Mouse (Mus musculus): ENCODE measurements around the gene Dusp7. TPM values are rescaled to one million over a fixed set of nuclear protein-coding genes. Genes with fewer than 3 reads are reported as not detected.
A peak's percentile ranks its signal among the peaks of the same experiment; 100 is the strongest.

Gene Dusp7
- polyA plus RNA-seq, 3 experiments from 2014 or later, result 20.2 to 22.2 (median 21.4) TPM

DNA sequence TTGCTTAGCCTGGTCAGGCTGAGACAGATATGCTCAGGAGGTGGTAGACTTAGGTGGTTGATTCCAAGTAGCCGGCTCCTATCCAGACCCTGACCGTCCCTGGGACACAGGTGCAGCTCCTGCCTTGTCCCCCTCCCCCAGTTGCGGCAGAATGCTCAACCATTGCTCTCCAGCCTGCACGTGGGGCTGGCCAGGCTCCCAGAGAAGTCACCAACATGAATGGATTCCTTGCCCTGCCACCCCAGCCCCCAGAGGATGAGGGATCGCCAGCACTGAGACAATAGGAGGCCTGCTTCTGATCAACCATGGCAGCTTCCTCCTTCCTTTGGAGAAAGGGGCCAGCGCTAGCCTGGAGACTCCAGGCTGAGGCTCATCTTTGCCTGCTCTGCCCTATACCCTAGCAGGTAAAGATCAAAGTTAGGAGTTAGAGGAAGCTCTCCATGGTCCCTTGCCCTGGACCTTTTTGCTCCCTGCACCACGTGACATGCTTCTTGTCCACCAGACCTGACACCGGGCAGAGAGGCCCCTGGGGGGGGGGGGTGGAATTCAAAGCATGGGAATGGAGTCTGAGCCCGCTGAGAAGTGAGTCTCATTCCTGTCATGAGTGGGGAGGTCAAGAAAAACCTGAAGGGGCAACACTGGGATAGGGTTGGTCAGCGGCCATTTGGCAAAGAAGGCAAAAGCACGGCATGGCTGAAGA, 24.5 kb downstream of the Dusp7 start:
- ATAC-seq, result no peak

GRCm38 (mm10) chr9:106393548-106393947, 25.1 kb downstream of the Dusp7 start:
- ATAC-seq, result no peak

- ATAC-seq, result peak; percentile 61
These were observed 26.5 kb downstream of the Dusp7 start for GRCm38 (mm10) chr9:106394649-106395602.

DNA sequence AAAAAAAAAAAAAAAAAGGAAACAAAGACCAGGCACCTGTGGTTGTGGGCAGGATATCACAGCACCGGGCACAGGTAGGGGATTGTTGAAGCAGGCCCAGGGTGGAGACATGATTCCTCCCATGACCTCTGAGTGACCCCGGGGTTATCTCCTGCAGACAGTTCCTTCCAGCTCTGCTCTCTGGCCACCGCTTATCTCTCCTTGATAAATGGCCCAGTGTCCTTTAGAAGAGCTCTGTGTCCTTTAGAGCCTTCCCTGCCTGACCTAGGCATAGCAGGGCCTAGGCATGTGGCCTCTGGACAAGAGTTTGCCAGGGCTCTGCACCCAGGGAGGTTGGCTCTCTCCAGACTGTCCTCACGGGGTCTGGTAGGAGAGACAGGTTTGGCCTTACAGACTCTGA, 29.3 kb downstream of the Dusp7 start:
- no peak for ATAC-seq

DNA sequence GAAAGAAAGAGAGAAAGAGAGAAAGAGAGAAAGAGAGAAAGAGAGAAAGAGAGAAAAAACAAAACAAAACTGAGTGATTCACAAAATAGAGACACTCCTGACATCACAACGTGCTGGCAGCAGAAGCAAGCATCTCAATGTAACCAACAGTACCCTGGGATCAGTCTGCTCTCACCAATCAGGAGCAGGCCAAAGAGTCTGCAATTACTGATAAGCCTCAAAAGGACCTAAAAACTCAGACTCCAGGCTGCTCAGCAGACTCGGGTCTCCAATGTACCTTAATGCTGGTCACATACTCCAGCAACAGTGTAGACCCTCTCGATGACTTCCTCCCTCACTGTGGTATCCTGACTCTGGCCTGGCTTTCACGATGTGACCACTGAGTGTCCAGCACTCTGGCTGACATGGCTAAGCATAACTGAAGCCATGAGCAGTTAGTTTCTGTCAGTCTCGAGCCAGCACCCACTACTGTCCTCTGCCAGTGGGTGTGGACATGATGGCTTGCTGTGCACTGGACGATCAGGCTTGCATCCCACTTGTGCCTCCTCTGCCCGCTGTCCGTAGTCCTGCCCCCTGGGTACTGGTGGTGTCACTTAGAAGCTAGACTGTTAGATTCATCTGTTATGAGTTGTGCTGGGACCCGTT, 30.4 kb downstream of the Dusp7 start:
- ATAC-seq, result no peak

DNA sequence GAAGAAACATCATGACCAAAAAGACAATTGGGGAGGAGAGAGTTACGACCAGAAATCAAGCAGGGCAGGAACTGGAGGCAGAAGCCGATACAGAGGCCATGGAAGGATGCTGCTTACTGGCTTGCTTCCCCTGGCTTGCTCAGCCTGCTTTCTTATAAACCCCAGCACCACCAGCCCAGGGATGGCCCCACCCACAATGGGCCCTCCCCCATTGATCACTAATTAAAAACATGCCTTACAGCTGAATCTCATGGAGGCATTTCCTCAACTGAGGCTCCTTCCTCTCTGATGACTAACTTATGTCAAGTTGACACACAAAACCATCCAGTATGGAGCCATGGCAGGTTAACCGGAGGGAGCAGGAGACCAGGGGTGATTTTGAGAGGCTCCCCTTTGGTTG, 31.4 kb downstream of the Dusp7 start:
- no peak for ATAC-seq

DNA sequence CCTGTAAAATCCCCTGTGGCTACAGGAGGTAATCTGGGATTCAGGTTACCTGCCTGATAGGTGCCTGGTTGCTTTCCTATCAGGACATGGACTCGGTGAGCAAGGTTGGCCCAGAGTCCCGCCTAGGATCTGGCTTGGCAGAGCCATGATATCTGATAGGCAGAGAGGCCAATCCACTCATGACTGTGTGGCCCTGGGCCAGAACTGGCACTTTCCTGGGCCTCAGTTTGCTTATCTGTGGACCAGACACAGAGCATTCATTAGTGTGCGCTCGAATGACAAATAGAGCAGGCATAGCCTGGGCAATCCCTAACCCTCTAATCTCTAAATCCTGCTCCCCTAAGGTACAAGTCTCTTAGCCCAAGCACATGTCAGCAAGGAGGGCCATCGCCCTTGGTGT, 33.7 kb downstream of the Dusp7 start:
- ATAC-seq, result no peak

- ATAC-seq, result no peak
These were observed 34.4 kb downstream of the Dusp7 start for GRCm38 (mm10) chr9:106402607-106403375.

DNA sequence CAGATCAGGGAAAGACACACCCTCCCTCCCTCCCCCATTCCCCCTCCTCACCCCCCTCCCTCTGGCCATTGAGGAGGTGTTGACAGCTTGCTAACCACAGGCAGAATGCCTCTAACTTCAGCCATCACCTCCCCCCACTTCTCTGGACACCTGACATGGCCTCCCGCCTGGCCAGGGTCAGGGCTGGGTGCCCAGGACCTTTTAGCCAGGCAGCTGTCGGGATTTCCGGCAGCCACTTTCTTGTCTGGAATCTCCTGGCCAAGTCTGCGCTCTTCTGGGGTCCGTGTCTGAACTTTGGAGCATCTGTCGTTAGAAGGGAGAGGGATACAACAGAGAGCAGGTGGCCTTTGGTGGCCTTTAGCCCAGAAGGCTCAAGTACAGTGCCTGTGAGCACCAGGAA, 36.8 kb downstream of the Dusp7 start:
- ATAC-seq, result no peak

GRCm38 (mm10) chr9:106406443-106407078, 38.1 kb downstream of the Dusp7 start:
- no peak for ATAC-seq

- ATAC-seq, result no peak
These were observed 40.7 kb downstream of the Dusp7 start for GRCm38 (mm10) chr9:106409096-106409495.

- ATAC-seq, result no peak
These were observed 41.7 kb downstream of the Dusp7 start for GRCm38 (mm10) chr9:106410086-106410650.

DNA sequence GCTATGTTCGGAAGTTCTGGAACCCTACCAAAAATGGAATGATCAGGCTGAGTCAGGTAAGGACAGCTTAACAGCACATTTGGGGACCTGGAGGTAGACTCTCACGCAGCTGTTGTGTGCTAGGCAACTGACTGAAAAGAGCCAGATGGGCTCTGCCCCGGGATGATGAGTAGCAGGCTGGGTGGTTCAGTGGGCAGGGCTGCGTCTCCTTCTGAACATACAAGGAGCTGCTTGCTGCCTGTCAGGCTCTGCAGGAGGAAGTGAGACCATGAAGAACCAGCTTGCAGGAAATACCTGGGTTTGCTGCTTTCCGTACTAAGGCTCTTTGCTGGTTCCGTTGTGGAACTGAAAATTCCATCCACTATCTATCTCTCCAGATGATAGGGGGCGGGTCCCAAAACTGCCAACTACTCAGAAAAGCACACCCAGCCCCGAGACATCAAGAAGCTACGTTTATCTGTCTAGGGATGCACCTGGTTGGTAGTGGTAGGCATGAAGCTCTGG, 42.7 kb downstream of the Dusp7 start:
- no peak for ATAC-seq

GRCm38 (mm10) chr9:106411729-106412128, 43.3 kb downstream of the Dusp7 start:
- no peak for ATAC-seq

GRCm38 (mm10) chr9:106412210-106412609, 43.8 kb downstream of the Dusp7 start:
- ATAC-seq, result no peak

GRCm38 (mm10) chr9:106413606-106414005, 45.2 kb downstream of the Dusp7 start:
- ATAC-seq, result no peak

DNA sequence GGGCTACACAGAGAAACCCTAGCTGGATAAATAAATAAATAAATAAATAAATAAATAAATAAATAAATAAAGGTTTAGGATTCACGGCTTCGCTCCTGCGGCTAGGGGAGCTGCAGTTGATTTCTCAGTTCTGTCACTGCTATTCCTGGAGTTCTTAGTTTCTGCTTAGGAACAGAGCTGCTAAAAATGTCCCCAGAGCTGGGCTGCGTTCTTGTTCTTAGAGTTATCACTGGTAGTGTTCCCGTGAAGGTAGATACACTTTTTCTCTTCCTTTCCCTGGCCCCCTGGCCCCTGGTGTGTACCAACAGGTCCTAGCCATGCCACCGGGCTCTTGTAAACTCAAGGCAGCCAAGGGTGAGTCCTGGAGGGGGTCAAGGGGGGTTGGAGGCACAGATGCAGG, 48.4 kb downstream of the Dusp7 start:
- ATAC-seq, result no peak

GRCm38 (mm10) chr9:106417841-106418625, 49.6 kb downstream of the Dusp7 start:
- no peak for ATAC-seq

DNA sequence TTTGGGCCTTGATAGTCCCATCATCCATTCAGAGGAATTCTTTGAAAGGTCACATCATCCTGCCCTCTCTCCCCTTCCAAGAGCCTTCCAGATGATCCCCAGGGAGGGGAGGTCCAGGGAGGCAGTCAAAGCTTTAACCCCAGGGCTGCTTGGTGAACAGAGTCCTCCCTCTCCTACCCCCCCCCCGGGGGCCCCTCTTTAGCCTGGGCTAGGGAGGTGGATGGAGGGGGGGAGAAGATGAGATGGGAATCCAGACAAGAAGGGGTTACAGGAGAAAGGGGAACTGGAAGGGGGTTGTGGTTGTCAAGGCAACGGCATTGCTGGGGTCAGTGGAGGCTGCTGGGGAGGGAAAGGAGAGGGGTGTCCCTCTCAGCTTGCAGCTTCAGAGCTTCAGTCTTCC, 52.2 kb downstream of the Dusp7 start:
- ATAC-seq, result no peak

DNA sequence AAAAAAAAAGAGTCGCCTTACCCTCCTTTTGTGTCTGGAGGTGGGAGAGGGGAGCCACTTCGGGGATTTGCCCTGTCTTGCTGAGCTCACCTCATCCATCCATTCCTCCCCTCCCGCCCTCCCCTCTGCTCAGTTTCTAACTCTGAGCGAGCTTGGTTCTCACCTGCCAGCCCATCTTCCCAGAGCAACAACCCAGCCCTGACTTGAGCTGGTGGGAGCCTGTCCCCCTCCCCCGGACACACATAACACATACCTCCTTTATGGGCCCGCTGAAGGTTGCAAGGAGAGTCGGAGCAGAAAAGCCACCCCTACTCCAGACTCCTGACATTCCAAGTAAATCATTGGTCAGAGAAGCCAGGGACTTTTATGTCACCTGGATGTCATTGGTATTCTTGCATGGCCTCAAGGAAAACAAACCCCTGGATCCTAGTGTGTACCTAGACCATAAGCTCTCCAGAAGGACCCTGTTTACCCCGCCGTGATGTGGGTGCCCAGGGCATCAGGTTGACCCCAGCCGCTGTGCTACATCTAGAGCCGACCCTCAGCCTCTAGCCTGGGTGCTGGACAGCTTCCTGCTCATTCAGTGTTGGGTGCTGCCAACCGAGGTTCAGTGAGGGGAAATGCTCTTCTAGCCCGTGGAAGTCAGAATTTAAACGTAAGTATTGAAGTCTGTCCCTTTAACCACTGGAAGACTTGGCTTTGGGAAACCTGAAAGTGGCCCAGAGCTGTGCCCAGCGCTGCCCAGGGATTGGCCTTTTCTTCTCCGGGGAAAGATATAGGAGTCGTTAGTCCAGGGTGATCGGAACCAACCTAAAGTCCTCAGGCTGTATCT, 52.8 kb downstream of the Dusp7 start:
- ATAC-seq, result no peak
